Mouse (Mus musculus) heart, postnatal 0 days (tissue): ENCODE measurements around the gene Edem1. TPM values are rescaled to one million over a fixed set of nuclear protein-coding genes. Genes with fewer than 3 reads are reported as not detected.

Experiments used
- ATAC-seq: fragments of 200-750 bp; cut with Nextera tagmentation; 2 replicates; pipeline ENCODE4 v1.8.0; 2017; ENCODE audit warnings: low read depth, moderate number of reproducible peaks, moderate library complexity; ENCODE audit not compliant: insufficient read depth
- DNase-seq: peaks from one replicate; pipeline ENCODE4 v3.0.0-alpha.2; 2016; ENCODE audit warnings: low spot score
- H3K27ac ChIP-seq: fragments of 300-500 bp; sonication (generic); 2 replicates; pipeline ENCODE4 v1.5.1; 2014; ENCODE audit warnings: low read depth, mild to moderate bottlenecking
- H3K27me3 ChIP-seq: fragments of 300-500 bp; sonication (generic); 2 replicates; pipeline ENCODE4 v1.6.1; 2014; ENCODE audit warnings: low read length, mixed read lengths; ENCODE audit not compliant: control insufficient read depth, insufficient read depth
- H3K36me3 ChIP-seq: fragments of 300-500 bp; sonication (generic); replicated peaks from 2 replicates; pipeline ENCODE4 v1.6.1; 2014; ENCODE audit warnings: low read length, mixed read lengths; ENCODE audit not compliant: control insufficient read depth, insufficient read depth
- H3K4me1 ChIP-seq: fragments of 300-500 bp; sonication (generic); 2 replicates; pipeline ENCODE4 v1.6.1; 2014; ENCODE audit warnings: antibody characterized with exemption; ENCODE audit not compliant: control insufficient read depth, insufficient read depth
- H3K4me2 ChIP-seq: fragments of 300-500 bp; sonication (generic); 2 replicates; pipeline ENCODE4 v1.6.1; 2014; ENCODE audit warnings: low read depth, mild to moderate bottlenecking, low read length, moderate library complexity
- H3K4me3 ChIP-seq: fragments of 300-500 bp; sonication (generic); 2 replicates; pipeline ENCODE4 v1.5.1; 2014; ENCODE audit warnings: low read depth, low read length
- H3K9ac ChIP-seq: fragments of 300-500 bp; sonication (generic); replicated peaks from 2 replicates; pipeline ENCODE4 v1.6.1; 2014; ENCODE audit warnings: low read depth, low read length, mixed read lengths
- H3K9me3 ChIP-seq: fragments of 300-500 bp; sonication (generic); replicated peaks from 2 replicates; pipeline ENCODE4 v1.6.1; 2016; ENCODE audit warnings: low read length; ENCODE audit not compliant: control insufficient read depth
- CTCF ChIP-seq: IDR thresholded peaks from 2 replicates; pipeline ENCODE4 v1.5.1; 2016; ENCODE audit warnings: antibody characterized with exemption, control low read depth, low read depth
- EP300 ChIP-seq: IDR thresholded peaks from 2 replicates; pipeline ENCODE4 v1.6.1; 2016; ENCODE audit warnings: antibody characterized with exemption, low read depth
- WGBS: fragments of 180-500 bp; shearing (Covaris S2); extraction: QIAGEN DNeasy Blood & Tissue Kit; methylation state at CpG from one replicate; pipeline ENCODE4 v1.1.7; 2014; 5-methylcytosine and 5-hydroxymethylcytosine counted together
- polyA plus RNA-seq: library from polyadenylated mRNA; unstranded; fragments of >200 nt; fragmentation: Nextera tagmentation; extraction: Ambion mirVana; gene quantifications from 2 replicates; pipeline ENCODE4 v1.2.1, GENCODE M21; 2015
- total RNA-seq: library from RNA; depleted of rRNA; stranded (reverse); fragments of >200 nt; gene quantifications from 2 replicates; pipeline ENCODE4 v1.2.3, GENCODE M21; 2014; ENCODE audit warnings: low replicate concordance

Edem1 gene
- total and polyA plus RNA-seq, 2 experiments from 2014 or later: 5.9 to 19.8 TPM

GRCm38 (mm10) chr6:108844771-108845170 lies 16.3 kb downstream of the Edem1 start:
- DNase-seq (no peak), ATAC-seq (no peak)
- H3K4me1 ChIP-seq: no peaks in the 10 kb centered on the region
- 87% methylated on average over 7 of the region's 7 CpGs for WGBS
- H3K4me2 ChIP-seq: no peak overlapping the region
- no peaks in the 10 kb centered on the region for H3K9me3 ChIP-seq
- TF ChIP-seq CTCF (no peak), EP300 (no peak)
- H3K4me3 ChIP-seq: no peak overlapping the region
- no peak overlapping the region for H3K27ac ChIP-seq
- H3K36me3 ChIP-seq: peaks cover 54% of the 10 kb centered on the region
- no peak overlapping the region for H3K9ac ChIP-seq
- no peaks in the 10 kb centered on the region for H3K27me3 ChIP-seq

GRCm38 (mm10) chr6:108852088-108852670 lies 23.7 kb downstream of the Edem1 start:
- TF ChIP-seq EP300 (no peak), CTCF (no peak)
- Histone ChIP-seq H3K36me3 (peaks cover 76% of the 10 kb centered on the region), H3K4me2 (no peak overlapping the region), H3K9me3 (no peaks in the 10 kb centered on the region), H3K9ac (no peak overlapping the region), H3K27me3 (no peaks in the 10 kb centered on the region), H3K4me1 (no peaks in the 10 kb centered on the region), H3K27ac (no peak overlapping the region), H3K4me3 (no peak overlapping the region)
- no peak for DNase-seq
- WGBS: 80% methylated on average over 8 of the region's 8 CpGs
- ATAC-seq: no peak

GRCm38 (mm10) chr6:108852986-108853385 lies 24.5 kb downstream of the Edem1 start:
- Histone ChIP-seq H3K27ac (no peak overlapping the region), H3K4me1 (no peaks in the 10 kb centered on the region), H3K9me3 (no peaks in the 10 kb centered on the region), H3K36me3 (peaks cover 78% of the 10 kb centered on the region), H3K4me3 (no peak overlapping the region), H3K27me3 (no peaks in the 10 kb centered on the region), H3K4me2 (no peak overlapping the region), H3K9ac (no peak overlapping the region)
- DNase-seq: no peak
- ATAC-seq: no peak
- TF ChIP-seq EP300: no peak
- TF ChIP-seq CTCF: no peak
- WGBS: 85% methylated on average over 5 of the region's 5 CpGs

- Histone ChIP-seq H3K27me3 (no peaks in the 10 kb centered on the region), H3K27ac (no peak overlapping the region), H3K9me3 (peaks cover 10% of the 10 kb centered on the region; the same call in 1 of the 2 replicates), H3K4me1 (no peaks in the 10 kb centered on the region), H3K9ac (no peak overlapping the region), H3K4me3 (no peak overlapping the region), H3K4me2 (no peak overlapping the region), H3K36me3 (peaks cover 43% of the 10 kb centered on the region)
- ATAC-seq (no peak), DNase-seq (no peak)
- 93% methylated on average over 9 of the region's 9 CpGs for WGBS
- no peak for TF ChIP-seq CTCF
- no peak for TF ChIP-seq EP300
Observed at GRCm38 (mm10) chr6:108858583-108858982, 30.1 kb downstream of the Edem1 start.

DNA sequence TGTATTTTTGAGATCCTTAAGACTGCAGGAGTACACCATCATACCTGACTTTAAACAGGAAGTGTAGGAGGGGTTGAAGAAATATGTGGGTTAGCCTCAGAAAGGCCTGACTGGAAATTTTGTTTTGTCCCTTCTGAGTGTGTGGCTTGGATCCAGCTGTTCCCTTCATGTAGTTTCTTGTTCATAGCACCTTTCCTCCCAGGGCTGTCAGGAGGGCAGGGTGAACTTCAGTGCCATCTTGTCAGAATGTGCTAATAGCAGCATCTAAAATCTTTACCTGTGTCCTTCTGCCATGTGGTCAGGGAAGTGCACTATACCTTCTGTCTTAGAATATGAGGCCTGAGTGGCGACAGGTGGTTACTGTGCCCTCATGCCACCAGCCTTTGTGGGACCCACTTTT lies 32.8 kb downstream of the Edem1 start:
- no peak for ATAC-seq
- TF ChIP-seq EP300: no peak
- no peak for TF ChIP-seq CTCF
- Histone ChIP-seq H3K9me3 (peaks cover 10% of the 10 kb centered on the region; the same call in 1 of the 2 replicates), H3K27ac (no peak overlapping the region), H3K27me3 (no peaks in the 10 kb centered on the region), H3K4me1 (no peaks in the 10 kb centered on the region), H3K4me3 (no peak overlapping the region), H3K36me3 (peaks cover 19% of the 10 kb centered on the region), H3K4me2 (no peak overlapping the region), H3K9ac (no peak overlapping the region)
- DNase-seq: no peak
- WGBS: 92% methylated on average over 1 of the region's 1 CpGs

- H3K9me3 ChIP-seq: peaks cover 10% of the 10 kb centered on the region; the same call in 1 of the 2 replicates
- H3K36me3 ChIP-seq: peaks cover 11% of the 10 kb centered on the region; the same call in 1 of the 2 replicates
- DNase-seq: no peak
- ATAC-seq: no peak
- no peak overlapping the region for H3K4me2 ChIP-seq
- no peak for TF ChIP-seq CTCF
- no peak for TF ChIP-seq EP300
- no peak overlapping the region for H3K27ac ChIP-seq
- no peaks in the 10 kb centered on the region for H3K27me3 ChIP-seq
- no peaks in the 10 kb centered on the region for H3K4me1 ChIP-seq
- 57% methylated on average over 2 of the region's 2 CpGs for WGBS
- H3K4me3 ChIP-seq: no peak overlapping the region
- no peak overlapping the region for H3K9ac ChIP-seq
Observed at GRCm38 (mm10) chr6:108862548-108862947, 34.1 kb downstream of the Edem1 start.
